Mouse (Mus musculus) lung, adult 18-20 months (tissue): ENCODE data around the gene Nab2.

Source experiments
- DNase-seq, 2 experiments: peaks; one replicate each; pipeline ENCODE4 v3.0.0; 2022; ENCODE audit warnings: mixed read lengths in 2 of 2

The Nab2 gene

DNA sequence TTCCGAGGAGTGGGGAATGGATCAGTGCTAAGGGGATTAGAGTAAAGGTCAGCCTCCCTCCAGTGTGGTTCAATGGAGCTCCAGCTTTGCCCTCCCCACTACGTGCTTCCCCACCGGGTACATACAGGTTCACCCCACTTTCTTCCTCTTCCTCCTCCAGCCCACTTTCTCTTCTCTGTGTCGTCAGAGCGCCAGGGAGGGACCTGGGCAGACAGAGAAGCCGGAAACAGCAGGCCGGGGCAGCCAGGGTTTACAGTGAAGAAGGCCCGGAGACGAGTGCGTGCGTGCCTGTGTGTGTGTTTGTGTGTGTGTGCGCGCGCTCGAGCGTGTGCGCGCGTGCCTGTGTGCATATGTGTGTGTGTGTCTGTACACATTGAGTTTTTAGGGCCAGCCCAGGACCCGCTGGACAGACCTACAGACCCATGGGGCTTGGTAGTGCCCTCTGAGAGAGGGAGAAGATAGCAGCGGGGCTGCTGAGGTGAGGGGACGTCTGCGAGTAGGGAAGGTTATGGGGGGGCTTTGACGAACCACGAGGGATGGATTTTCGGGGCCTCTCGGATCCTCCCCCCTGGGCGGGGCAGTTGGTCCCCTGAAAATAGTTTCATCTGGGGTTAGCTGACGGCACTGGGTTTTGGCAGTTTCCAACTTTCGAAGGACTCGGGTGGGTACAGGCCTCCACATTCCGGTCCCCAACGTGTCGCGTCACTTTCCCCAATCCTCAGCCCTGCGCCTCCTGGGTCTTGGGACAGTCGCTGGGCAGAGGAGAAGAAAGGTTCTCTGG, 25.4 kb downstream of the Nab2 start, which contains the start of gene Stat6:
Gene Stat6 (plus strand): TSS at position 215 of the 781 bp plus-strand sequence.
- DNase-seq = peak; percentile 91 to 93

DNA sequence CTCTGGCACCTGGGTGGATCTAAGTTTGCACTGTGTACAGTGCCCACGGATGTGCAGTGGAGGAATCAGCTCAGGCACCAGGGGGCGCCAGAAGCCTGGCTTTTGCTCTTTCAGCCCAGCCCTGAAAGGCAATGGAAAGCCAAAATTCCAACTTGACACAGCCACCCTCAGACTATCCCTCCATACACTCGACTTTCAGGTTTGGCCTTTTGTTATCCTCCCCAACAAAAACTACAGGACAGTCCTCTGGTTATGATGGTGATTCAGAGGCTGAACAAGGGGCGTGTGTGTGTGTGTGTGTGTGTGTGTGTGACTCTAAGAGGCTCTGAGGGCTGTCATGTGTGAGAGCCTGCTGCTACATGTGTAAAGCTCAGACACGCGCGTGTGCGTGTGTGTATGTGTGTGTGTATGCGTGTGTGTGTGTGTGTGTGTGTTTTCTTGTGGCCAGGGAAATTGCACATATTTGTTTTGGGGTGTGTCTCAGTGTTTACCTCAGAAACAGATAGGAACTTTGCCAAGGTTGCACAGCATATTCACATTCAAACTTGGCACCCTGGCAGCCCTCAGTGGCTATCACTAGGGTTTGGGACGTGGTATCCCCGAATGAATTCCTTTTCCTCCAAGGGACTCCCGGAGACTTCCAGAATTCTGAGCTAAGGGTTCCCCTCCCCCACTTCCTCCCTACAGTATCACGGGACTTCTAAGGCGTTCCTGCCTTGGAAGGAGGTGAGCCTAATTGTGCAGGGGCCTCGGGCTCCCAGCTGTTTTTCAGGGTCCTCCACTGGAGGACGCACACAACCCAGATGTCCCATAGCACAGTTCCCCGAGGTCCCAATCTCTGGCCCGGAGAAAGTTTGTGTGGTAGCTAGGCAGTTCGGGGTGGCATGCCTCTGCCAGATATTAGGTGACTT, 26.3 kb downstream of the Nab2 start:
- peak; percentile 89 to 91 for DNase-seq

DNA sequence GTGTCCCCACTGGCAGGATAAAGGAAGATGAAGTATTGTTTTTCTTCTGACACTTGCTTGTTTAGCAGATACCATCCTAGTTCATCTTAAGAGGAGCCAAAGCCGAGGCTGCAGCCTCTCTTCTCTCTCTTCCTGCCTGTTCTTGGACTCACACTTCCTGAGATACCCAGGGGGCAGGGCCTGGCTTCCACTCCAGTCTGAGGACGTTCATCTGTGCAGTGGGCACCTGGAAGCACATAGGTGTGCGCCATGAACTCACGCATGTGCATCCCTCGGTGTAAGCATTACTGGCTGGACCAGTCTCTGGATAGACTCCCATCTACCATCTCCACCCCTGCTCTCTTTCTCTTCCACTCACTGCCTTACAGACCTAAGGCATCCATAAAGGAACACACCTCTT, 27.9 kb downstream of the Nab2 start:
- DNase-seq = no peak

DNA sequence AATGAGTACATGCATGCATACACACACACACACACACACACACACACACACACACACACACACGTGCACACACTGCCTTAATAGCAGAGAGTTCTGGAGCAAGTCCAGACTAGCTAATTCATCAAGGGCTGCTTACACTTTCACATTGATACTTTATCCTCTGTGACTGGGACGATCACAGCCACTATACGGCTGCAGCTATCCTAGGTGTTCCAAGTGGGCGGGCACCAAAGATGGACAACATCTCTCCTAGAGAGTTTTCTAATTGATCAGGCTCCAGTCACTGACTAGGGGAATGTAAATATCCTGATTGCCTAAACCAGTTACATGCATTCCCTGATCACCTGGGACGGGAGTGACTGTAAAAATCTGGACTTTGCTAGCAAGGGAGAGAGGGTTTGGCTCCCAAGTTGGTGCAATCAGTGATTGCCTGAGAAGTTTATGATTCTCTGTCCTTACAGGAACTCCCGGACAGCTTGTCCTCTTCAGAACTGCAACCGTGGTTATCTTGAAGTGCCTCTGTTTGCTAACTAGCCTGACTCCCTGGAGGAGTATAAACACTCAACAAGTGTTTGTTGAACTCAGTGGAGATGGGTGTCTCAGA, 35.6 kb downstream of the Nab2 start:
- no peak for DNase-seq

DNA sequence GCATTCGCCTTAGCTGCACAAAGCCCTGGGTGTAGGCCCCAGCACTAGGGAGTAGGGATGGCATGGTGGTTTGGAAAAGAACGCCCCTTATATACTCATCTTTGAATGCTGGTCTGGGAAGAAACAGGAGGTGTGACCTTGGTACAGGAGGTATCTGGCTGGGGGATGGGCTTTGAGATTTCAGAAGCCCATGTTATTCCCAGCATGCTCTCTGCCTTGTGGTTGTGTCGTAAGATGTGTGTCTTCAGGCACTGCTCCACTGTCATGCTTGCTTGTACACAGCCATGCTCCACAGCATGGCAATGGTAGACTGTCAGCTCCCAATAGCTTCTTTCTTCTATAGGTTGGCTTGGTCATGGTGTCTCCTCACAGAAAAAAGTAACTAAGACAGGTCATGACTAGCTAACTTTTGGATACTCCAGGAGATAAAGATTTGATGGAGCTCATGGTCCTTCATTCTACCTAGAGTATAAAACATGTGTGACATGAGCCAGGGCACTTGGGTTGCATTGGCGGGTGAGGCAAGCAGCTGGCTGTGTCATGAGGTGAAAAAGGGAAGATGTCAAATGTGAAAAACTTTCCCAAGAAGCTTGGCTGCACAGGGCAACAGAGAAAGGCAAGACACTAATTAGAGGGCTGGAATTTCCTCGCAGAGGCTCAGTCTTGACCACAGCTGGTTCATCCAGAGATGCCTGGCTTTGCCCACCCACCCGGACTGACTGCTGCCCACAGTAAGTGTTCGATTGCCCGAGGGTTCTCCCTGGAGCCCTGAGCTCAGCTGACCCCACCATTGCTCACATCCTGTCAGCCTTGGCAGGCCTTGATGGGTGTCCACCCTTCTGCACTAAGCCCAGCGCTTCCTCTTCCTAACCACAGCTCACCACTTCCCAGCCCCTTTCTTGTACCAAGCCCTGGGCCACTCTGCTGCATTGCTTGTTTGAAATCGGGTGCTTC, 36.8 kb downstream of the Nab2 start:
- peak; percentile 52 to 64 for DNase-seq

DNA sequence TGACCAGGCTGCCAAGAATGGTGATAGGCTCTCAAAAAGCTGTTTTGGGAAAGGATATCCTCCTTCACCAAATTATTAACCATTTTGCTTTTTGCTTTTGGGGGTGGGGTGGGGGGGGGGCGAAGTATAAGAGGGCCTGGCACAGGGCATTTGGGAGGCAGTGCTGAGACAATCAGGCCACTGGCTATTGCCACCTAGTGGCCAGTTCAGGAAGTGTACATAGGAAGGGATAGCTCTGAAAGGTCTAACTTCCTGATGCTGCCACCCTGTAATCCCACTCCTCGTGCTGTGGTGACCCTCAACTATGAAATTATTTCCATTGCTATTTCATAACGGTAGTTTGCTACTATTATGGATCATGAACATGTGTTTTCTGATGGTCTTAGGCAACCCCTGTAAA, 41.9 kb downstream of the Nab2 start:
- no peak for DNase-seq

DNA sequence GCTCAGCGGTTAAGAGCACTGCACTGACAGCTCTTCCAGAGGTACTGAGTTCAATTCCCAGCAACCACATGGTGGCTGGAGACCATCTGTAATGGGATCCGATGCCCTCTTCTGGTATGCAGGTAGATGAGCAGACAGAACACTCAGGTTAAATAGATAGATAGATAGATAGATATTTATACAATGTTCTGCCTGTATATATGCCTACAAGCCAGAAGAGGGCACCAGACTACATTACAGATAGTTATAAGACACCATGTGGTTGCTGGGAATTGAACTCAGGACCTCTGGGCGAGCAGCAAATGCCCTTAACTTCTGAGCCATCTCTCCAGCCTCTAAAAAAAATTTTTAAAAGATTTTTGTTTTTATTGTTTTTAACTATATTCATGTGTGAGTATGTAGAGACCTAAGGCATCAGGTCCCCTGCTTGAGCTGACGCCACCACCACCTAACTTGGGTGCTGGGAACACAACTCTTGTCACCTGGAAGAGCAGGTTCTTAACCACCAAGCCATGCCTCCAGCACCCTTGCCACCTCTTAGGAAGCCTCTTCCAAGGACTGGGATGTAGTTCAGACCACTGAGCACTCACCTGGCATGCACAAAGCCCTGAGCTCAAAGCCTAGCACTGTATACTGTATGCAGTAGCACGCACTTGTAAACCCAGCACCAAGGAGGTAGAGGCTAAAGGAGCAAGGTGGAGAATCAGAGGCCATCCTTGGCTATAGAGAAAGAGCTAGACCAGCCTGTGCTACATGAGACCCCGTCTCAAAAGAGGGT, 44.7 kb downstream of the Nab2 start:
- no peak for DNase-seq

DNA sequence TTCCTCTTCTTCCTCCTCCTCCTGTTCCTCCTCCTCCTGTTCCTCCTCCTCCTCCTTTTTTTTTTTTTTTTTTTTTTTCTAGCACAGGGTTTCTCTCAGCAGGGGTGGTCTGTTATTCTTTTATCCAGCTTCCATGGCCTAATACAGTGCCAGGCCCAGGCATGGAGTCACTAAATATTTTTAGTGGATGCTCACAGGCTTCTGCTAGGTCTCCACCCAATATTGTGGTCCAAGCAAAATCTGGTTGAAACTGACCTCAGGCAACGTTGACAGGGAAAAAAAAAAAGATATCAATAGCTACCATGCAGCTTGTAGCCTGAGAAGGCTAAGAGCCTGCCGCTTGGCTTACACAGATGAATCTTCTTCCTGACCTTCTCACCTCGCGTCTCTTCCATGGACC, 45.7 kb downstream of the Nab2 start:
- DNase-seq = no peak

DNA sequence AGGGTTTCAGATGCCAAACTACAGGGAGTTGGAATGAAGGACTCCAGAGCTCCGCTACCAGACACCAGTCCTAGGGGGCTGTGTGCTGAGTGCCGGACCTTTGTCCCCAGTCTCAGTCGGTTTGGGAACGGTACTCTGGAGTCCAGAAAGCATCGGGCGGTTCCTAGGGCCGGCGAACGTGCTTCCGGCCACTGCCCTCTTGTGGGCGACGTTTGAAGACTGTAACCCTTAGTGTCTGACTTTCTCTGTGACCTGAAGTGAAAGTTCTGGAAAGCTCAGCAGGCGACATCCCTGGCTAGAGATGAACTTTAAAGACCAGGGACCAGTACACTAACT, 46.3 kb downstream of the Nab2 start:
- peak; percentile 80 to 84 for DNase-seq

DNA sequence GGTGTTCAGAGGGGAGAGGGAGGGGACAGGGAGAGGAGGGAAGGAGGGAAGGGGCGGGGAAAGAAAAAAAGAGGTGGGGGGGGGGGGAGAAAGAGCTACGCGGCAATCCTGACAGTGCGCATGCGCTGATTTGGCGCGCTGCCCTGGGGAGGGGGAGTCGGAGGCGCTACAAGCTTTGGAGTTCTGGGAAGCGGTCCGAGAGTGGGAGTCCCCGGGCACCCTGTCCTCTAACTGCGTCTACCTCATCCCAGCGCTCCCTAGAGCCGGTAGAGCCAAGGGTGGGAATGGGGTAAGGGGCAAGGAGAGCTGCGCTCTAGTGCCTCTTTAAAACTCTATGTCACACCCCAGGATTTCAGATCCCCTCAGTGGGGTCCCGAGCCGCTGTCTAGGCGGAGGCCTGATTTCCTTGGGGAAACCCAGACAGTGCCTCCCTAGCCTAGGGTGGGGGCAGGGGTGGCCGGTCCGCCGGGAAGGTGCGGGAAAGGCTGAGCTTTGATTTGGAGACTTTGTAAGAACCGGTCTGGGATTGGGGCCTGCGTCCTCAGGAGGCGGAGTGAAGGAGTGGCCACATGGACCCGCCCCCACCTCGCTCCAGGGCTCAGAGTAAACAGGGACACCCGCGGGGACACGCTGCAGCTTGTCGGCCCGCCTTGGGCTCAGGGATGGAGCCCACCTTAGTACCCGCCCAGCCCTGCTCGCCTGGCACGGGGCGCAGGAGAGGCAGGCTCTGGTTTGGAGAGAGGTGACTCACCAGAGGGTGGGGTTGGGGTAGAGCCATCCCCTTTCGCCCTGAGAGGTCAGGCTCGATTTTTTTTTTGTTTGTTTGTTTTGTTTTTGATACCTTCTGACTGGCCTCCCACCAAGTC, 46.9 kb downstream of the Nab2 start:
- DNase-seq = peak; percentile 95 to 96

DNA sequence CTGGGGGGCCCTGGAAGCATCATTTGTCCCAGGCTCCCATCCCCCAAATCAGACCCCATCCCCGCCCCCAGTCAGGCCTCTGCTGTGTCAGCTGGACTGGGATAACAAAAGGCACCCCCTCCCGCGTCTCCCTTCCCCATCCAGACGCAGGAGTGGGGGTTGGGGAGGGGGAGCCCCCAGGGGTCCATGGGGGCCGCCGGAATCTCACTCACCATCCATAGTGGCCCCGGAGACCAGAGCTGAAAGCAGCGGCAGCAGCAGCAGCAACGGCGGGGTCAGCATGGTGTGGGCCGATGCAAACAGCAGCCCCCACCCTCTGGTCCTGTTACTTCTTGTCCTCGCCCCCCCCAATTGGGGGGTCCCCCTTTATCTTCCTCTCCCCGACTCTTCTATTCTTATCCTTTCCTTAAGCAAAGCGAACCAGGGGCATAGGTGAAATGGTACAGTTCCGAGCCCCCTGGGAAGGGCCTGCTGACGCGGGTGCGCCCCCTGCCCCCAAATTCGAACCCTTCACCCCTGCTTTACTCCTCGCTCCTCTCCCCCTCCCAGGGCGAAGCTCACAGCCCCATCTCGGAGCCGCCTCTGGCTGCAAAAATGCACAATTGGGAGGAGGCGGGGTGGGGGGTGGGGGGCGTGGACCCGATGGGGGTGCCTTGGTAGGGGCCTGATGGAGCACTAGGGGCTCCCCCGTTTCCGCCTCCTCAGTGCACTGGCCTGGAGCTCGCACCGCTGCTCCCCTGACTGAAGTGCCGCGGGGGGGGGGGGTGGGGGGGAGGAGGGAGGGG, 47.8 kb downstream of the Nab2 start, which contains the start of gene Lrp1:
Gene Lrp1 (minus strand): TSS at position 743 of the 785 bp plus-strand sequence.
- DNase-seq = peak in 1 of 2 experiments; percentile 38

DNA sequence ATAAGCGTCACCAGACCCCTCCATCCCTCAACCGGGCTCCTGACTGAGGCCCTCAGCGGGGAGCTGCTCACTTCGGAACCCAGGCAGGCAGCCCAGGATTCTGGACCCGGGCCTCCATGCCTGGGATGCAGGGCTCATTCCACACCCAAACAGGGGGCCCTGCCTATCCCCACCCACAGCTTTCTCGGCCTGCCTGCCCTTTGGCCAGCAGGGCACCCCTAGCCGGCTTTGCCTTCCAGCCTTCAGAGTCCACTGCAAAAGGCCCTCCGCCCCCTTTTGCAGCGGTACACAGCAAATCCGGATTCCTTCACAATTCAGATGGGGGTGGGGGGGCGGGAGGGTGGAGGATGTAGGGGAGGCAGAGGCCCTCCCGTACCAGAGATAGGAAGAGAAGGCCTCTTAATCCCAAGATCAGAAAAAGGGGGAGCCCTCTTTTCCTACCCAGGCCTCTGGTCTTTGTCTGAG, 48.4 kb downstream of the Nab2 start:
- no peak for DNase-seq

DNA sequence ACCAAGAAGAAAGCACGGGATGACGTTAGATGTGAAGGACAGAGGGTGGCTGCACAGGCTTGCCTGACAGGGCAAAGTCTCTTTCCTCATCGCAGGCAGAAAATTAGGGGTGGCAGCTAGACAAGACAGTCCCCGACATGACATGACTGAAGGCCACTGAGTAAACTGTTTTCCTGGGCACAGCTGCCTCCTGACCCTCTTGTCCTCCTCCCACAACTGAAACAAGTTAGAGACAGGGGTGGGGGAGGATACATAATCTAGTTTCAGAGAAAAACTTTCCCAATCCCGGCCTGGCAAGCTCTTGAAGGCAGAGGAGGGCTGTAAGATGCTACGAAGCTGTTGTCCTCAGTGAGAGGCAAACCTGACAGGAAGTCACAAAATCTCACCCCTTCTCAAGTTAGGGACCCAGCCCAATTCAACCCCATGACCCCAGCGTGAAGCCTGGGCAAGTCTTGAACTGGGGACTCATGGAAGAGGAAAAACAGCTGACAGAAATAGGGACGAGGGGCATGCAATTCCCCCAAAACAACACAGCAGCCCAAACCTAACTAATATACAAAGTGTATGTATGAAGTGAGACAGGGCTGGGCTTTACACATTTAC, 49.1 kb downstream of the Nab2 start:
- DNase-seq = no peak

DNA sequence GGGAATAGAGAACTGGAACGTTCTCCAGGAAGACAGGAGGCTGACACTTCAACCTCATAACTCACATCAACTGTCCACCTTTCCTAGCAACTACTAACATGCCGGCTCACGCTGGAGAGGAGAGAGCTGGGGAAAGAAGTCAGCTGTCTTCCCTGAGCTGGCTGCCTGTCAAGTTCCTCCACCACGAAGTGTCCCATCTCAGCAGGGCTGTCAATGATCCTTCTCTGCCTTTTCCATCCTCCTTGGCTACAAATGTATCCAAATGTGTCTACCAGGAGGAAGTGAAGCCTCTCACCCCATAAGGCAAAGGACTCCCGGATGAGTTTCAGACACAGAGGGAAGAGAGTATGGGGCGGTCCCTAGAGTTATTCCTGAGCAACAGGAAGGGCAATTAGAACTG, 50.2 kb downstream of the Nab2 start:
- DNase-seq = peak in 1 of 2 experiments; percentile 40

DNA sequence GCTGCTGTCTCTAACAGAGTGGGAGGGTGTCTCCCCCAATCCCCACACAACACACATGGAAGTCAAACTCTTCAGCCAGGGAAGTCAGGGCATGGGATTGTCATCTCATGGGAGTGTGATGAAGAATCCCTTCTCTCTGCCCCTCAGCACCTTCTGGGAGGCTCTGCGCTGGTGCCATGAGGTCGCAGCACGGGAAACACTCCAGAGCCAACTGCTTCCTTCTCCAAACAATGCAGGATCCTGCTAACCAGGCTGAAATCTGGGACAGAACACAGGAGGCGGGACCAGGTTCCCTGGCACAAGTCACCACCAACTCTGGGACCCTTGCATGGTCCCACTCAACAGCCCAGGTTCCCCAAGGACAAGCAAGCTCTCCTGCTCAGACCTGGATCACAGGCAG, 51.1 kb downstream of the Nab2 start:
- no peak for DNase-seq

DNA sequence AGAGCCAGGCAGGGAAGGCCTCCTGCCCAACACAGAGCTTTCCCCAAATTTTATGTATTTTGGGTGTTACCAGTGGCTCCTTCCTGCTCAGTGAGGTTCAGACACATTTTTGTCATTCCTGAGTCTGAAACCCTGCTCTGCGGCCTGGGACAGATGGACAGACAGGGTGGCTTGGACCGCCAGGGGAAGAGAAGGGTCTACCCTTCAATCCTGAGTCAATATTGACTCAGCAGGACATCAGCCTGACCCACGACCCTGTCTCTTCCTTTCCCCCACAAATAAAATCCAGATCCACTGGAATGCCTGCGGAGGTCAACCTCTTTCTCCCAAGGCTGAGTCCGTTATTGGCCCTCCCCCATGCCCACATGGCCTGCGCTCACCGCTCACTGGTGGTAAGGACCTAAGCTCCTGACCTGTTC, 52.1 kb downstream of the Nab2 start:
- no peak for DNase-seq

DNA sequence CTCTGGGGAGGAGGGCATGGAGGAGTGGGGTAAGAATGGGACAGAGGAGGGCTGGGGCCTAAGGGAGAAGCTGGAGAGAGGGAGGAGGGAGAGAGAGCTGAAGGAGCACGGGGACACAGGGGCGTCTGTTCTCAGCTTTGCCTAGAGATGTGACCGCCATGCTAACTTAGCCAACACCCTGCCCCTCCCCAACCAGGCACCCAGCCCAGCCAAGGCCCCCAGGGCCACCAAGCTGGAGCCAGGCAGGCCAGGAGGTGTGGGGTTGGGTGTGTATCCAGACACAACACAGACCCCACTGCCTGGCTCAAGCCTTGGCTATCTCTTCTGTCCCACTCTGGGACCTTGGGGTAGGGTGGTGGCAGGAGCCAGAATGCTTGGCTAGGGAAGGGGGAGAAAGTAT, 52.8 kb downstream of the Nab2 start:
- DNase-seq = no peak

DNA sequence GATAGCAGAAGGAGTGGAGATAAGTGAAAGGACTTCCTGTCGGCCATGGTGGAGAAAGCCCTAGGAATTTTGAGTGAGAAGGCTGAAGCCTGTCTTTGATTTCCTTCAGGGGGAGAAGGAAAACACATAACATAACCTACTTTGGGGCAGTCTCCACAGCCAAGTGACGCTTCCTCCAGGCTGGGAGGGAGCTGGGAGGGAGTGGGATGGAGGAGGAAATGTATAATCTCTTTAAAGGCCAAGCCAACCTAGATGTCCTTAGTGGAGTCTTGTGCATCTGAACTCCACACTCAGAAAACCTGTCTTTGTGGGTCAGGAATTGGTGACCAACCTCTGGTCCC, 53.4 kb downstream of the Nab2 start:
- DNase-seq = no peak
